Mouse (Mus musculus) heart, embryonic 13.5 days (tissue): ENCODE data around the gene Aasdh. TPM values are rescaled to one million over a fixed set of nuclear protein-coding genes. Genes with fewer than 3 reads are reported as not detected.

Experiments
- ATAC-seq: fragments of 200-750 bp; cut with Nextera tagmentation; 2 replicates; pipeline ENCODE4 v1.8.0; 2017; ENCODE audit warnings: moderate TSS enrichment; ENCODE audit not compliant: insufficient number of reproducible peaks, low FRiP score, low TSS enrichment; ENCODE audit errors: extremely low read depth
- H3K27ac ChIP-seq: fragments of 300-500 bp; sonication (generic); replicated peaks from 2 replicates; pipeline ENCODE4 v1.5.1; 2015; ENCODE audit warnings: moderate library complexity, mild to moderate bottlenecking, inconsistent platforms
- H3K27me3 ChIP-seq: fragments of 300-500 bp; sonication (generic); replicated peaks from 2 replicates; pipeline ENCODE4 v1.6.1; 2015; ENCODE audit warnings: mild to moderate bottlenecking, inconsistent platforms
- H3K36me3 ChIP-seq: fragments of 300-500 bp; sonication (generic); 2 replicates; pipeline ENCODE4 v1.6.1; 2015; ENCODE audit warnings: mild to moderate bottlenecking, inconsistent platforms
- H3K4me1 ChIP-seq: fragments of 300-500 bp; sonication (generic); 2 replicates; pipeline ENCODE4 v1.6.1; 2015; ENCODE audit warnings: inconsistent platforms
- H3K4me2 ChIP-seq: fragments of 300-500 bp; sonication (generic); 2 replicates; pipeline ENCODE4 v1.6.1; 2015; ENCODE audit warnings: inconsistent platforms, mild to moderate bottlenecking, moderate library complexity
- H3K4me3 ChIP-seq: fragments of 300-500 bp; sonication (generic); 2 replicates; pipeline ENCODE4 v1.5.1; 2015; ENCODE audit warnings: moderate library complexity, mild to moderate bottlenecking, inconsistent platforms
- H3K9ac ChIP-seq: fragments of 300-500 bp; sonication (generic); 2 replicates; pipeline ENCODE4 v1.6.1; 2015; ENCODE audit warnings: inconsistent platforms, mild to moderate bottlenecking, moderate library complexity
- H3K9me3 ChIP-seq: fragments of 300-500 bp; sonication (generic); 2 replicates; pipeline ENCODE4 v1.6.1; 2016; ENCODE audit warnings: inconsistent platforms
- WGBS: fragments of 180-500 bp; shearing (Covaris S2); methylation state at CpG from one replicate; pipeline ENCODE4 v1.1.7; 2015; ENCODE audit warnings: mixed read lengths; 5-methylcytosine and 5-hydroxymethylcytosine counted together
- polyA plus RNA-seq: library from polyadenylated mRNA; unstranded; fragments of >200 nt; fragmentation: Nextera tagmentation; extraction: Ambion mirVana; gene quantifications from 2 replicates; pipeline ENCODE4 v1.2.1, GENCODE M21; 2015

Gene Aasdh
- polyA plus RNA-seq, 1 experiment from 2014 or later: 14.8 TPM

GRCm38 (mm10) chr5:76906155-76906499 lies 813 bp upstream of the Aasdh start:
- Histone ChIP-seq H3K9me3 (no peaks in the 10 kb centered on the region), H3K4me3 (peak overlapping the region; percentile 82), H3K27me3 (no peaks in the 10 kb centered on the region), H3K9ac (peak overlapping the region; percentile 91), H3K4me1 (peaks cover 21% of the 10 kb centered on the region), H3K36me3 (peaks cover 11% of the 10 kb centered on the region), H3K27ac (peak overlapping the region; percentile 95), H3K4me2 (peak overlapping the region; percentile 85)
- no peak for ATAC-seq
- WGBS: 26% methylated on average over 3 of the region's 3 CpGs

- H3K36me3 ChIP-seq: peaks cover 21% of the 10 kb centered on the region
- 2% methylated on average over 19 of the region's 19 CpGs for WGBS
- H3K4me3 ChIP-seq: peak overlapping the region; percentile 82
- ATAC-seq: no peak
- no peaks in the 10 kb centered on the region for H3K27me3 ChIP-seq
- H3K9ac ChIP-seq: peak overlapping the region; percentile 91
- H3K4me2 ChIP-seq: peak overlapping the region; percentile 85
- peak overlapping the region; percentile 95 for H3K27ac ChIP-seq
- no peaks in the 10 kb centered on the region for H3K9me3 ChIP-seq
- peaks cover 18% of the 10 kb centered on the region for H3K4me1 ChIP-seq
These were observed 455 bp downstream of the Aasdh start for GRCm38 (mm10) chr5:76904713-76905404.

- H3K4me1 ChIP-seq: peaks cover 18% of the 10 kb centered on the region
- peaks cover 35% of the 10 kb centered on the region for H3K36me3 ChIP-seq
- H3K27ac ChIP-seq: no peak overlapping the region
- no peak overlapping the region for H3K9ac ChIP-seq
- H3K4me2 ChIP-seq: no peak overlapping the region
- H3K27me3 ChIP-seq: no peaks in the 10 kb centered on the region
- H3K4me3 ChIP-seq: no peak overlapping the region
- ATAC-seq: no peak
- no peaks in the 10 kb centered on the region for H3K9me3 ChIP-seq
- whole genome bisulfite sequencing: 39% methylated on average over 4 of the region's 4 CpGs
These were observed 3.2 kb downstream of the Aasdh start for GRCm38 (mm10) chr5:76902131-76902530.

- no peak for ATAC-seq
- peaks cover 76% of the 10 kb centered on the region for H3K36me3 ChIP-seq
These were observed 12.2 kb downstream of the Aasdh start for GRCm38 (mm10) chr5:76893084-76893483.

GRCm38 (mm10) chr5:76892608-76893007 lies 12.7 kb downstream of the Aasdh start:
- Histone ChIP-seq H3K9me3 (no peaks in the 10 kb centered on the region), H3K27ac (no peak overlapping the region), H3K4me2 (no peak overlapping the region), H3K9ac (no peak overlapping the region), H3K36me3 (peaks cover 74% of the 10 kb centered on the region), H3K4me3 (no peak overlapping the region), H3K4me1 (0 out of 2 replicates have a peak, but pooled peaks cover 3% of the 10 kb centered on the region), H3K27me3 (no peaks in the 10 kb centered on the region)
- 57% methylated on average over 2 of the region's 2 CpGs for WGBS
- ATAC-seq: no peak

More at GRCm38 (mm10) chr5:76893084-76893483, 12.2 kb downstream of the Aasdh start:
- H3K9ac ChIP-seq: no peak overlapping the region
- H3K4me3 ChIP-seq: no peak overlapping the region
- 65% methylated on average over 2 of the region's 2 CpGs for WGBS
- no peak overlapping the region for H3K4me2 ChIP-seq
- H3K27ac ChIP-seq: no peak overlapping the region
- no peaks in the 10 kb centered on the region for H3K9me3 ChIP-seq
- no peaks in the 10 kb centered on the region for H3K27me3 ChIP-seq
- 0 out of 2 replicates have a peak, but pooled peaks cover 3% of the 10 kb centered on the region for H3K4me1 ChIP-seq

GRCm38 (mm10) chr5:76887011-76887410 lies 18.3 kb downstream of the Aasdh start:
- ATAC-seq: no peak

GRCm38 (mm10) chr5:76884107-76884506 lies 21.2 kb downstream of the Aasdh start:
- no peak for ATAC-seq
- Histone ChIP-seq H3K4me3 (no peak overlapping the region), H3K9ac (no peak overlapping the region), H3K27me3 (no peaks in the 10 kb centered on the region), H3K4me1 (no peaks in the 10 kb centered on the region), H3K36me3 (peaks cover 76% of the 10 kb centered on the region), H3K4me2 (no peak overlapping the region), H3K9me3 (no peaks in the 10 kb centered on the region), H3K27ac (no peak overlapping the region)
- 89% methylated on average over 1 of the region's 1 CpGs for WGBS

More at GRCm38 (mm10) chr5:76887011-76887410, 18.3 kb downstream of the Aasdh start:
- no peaks in the 10 kb centered on the region for H3K9me3 ChIP-seq
- no peak overlapping the region for H3K9ac ChIP-seq
- peaks cover 88% of the 10 kb centered on the region for H3K36me3 ChIP-seq
- H3K4me3 ChIP-seq: no peak overlapping the region
- no peaks in the 10 kb centered on the region for H3K4me1 ChIP-seq
- 92% methylated on average over 2 of the region's 2 CpGs for whole genome bisulfite sequencing
- H3K27ac ChIP-seq: no peak overlapping the region
- no peak overlapping the region for H3K4me2 ChIP-seq
- H3K27me3 ChIP-seq: no peaks in the 10 kb centered on the region

- peak overlapping the region; percentile 44 for H3K4me2 ChIP-seq
- no peaks in the 10 kb centered on the region for H3K27me3 ChIP-seq
- H3K9me3 ChIP-seq: no peaks in the 10 kb centered on the region
- 63% methylated on average over 25 of the region's 25 CpGs for WGBS
- H3K36me3 ChIP-seq: peaks cover 66% of the 10 kb centered on the region
- peak overlapping the region; percentile 25; the same call in 1 of the 2 replicates for H3K4me3 ChIP-seq
- peak overlapping the region; percentile 64 for H3K27ac ChIP-seq
- H3K4me1 ChIP-seq: 0 out of 2 replicates have a peak, but pooled peaks cover 2% of the 10 kb centered on the region
- ATAC-seq: no peak
- no peak overlapping the region for H3K9ac ChIP-seq
These were observed 29.1 kb downstream of the Aasdh start for GRCm38 (mm10) chr5:76876106-76876758.

GRCm38 (mm10) chr5:76869553-76869952 lies 35.8 kb downstream of the Aasdh start:
- H3K9ac ChIP-seq: peak overlapping the region; percentile 68
- H3K27me3 ChIP-seq: no peaks in the 10 kb centered on the region
- ATAC-seq: no peak
- WGBS: 49% methylated on average over 6 of the region's 6 CpGs
- peaks cover 27% of the 10 kb centered on the region for H3K4me1 ChIP-seq
- H3K36me3 ChIP-seq: peaks cover 61% of the 10 kb centered on the region
- peak overlapping the region; percentile 49 for H3K4me3 ChIP-seq
- H3K4me2 ChIP-seq: peak overlapping the region; percentile 72
- no peaks in the 10 kb centered on the region for H3K9me3 ChIP-seq
- no peak overlapping the region for H3K27ac ChIP-seq

GRCm38 (mm10) chr5:76868693-76869286 lies 36.5 kb downstream of the Aasdh start:
- Histone ChIP-seq H3K9ac (peak overlapping the region; percentile 68), H3K4me2 (peak overlapping the region; percentile 72), H3K9me3 (no peaks in the 10 kb centered on the region), H3K4me3 (peak overlapping the region; percentile 49), H3K4me1 (peaks cover 30% of the 10 kb centered on the region), H3K36me3 (peaks cover 55% of the 10 kb centered on the region), H3K27ac (no peak overlapping the region), H3K27me3 (no peaks in the 10 kb centered on the region)
- ATAC-seq: no peak
- 31% methylated on average over 16 of the region's 16 CpGs for WGBS

GRCm38 (mm10) chr5:76866819-76867218 lies 38.5 kb downstream of the Aasdh start:
- H3K36me3 ChIP-seq: peaks cover 41% of the 10 kb centered on the region
- H3K4me3 ChIP-seq: no peak overlapping the region
- peak overlapping the region; percentile 40; the same call in 1 of the 2 replicates for H3K9ac ChIP-seq
- no peak for ATAC-seq
- no peaks in the 10 kb centered on the region for H3K9me3 ChIP-seq
- H3K27ac ChIP-seq: peak overlapping the region; percentile 88
- H3K4me2 ChIP-seq: peak overlapping the region; percentile 60
- 73% methylated on average over 8 of the region's 8 CpGs for WGBS
- H3K4me1 ChIP-seq: peaks cover 44% of the 10 kb centered on the region
- no peaks in the 10 kb centered on the region for H3K27me3 ChIP-seq
